Mouse (Mus musculus) lung, postnatal 36 days (tissue): ENCODE results near the gene Ccdc189.

Source experiments
- DNase-seq: peaks from one replicate; pipeline ENCODE4 v3.0.0; 2022; ENCODE audit warnings: mixed read lengths

Gene Ccdc189

DNA sequence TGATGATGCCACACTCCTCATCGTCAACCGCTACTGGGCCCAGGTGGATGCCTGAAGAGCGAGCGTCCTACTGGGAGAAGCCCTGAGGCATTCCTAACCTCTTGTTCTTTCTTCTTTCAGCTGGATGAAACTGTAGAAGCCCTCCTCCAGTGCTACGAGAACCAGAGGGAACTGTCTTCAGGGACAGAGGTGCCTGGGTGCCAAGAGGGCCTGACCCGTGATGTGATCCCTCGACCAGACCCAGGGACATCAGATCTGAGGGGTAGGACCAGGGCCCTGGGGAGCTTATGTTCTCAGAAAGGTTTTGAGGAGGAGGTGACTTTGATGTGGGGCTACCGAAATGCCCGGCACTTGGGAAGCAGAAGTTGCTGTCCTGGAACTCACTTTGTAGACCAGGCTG lies 1.2 kb upstream of the Ccdc189 start:
- DNase-seq, result no peak

DNA sequence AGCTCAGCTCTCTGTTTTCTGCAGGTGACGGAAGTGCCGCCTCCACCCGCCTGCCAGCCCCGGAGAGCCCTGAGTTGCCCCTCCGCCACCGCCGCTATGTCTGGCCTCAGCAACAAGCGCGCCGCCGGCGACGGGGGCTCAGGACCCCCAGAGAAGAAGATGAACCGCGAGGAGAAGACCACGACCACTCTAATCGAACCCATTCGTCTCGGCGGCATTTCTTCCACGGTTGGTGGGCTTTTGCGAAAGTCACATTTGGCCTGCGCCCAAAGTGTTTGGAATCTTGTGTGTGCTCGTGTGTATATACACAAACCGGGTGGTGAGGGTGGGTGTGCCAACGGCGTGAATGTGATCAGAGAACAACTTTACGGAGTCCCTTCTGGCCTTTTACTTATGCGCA lies 506 bp upstream of the Ccdc189 start:
- DNase-seq, result no peak

DNA sequence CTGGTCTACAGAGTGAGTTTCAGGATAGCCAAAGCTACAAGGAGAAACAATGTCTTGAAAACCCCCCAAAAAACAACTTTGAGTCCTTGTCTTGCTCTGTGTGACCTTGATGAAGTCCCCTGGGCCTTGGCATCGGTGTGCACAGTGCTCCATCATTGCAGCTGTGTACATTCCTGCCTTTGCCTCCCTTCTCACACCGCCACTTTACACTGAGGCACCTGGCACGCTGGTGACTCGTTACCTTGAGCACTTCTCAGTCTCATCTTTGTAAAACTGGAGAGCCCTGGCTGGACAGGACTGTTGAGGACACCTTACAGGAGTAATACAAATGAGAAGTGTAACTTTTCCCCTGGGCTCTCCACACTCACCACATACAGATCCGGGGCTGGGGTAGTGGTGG lies 1.2 kb downstream of the Ccdc189 start:
- DNase-seq, result no peak

DNA sequence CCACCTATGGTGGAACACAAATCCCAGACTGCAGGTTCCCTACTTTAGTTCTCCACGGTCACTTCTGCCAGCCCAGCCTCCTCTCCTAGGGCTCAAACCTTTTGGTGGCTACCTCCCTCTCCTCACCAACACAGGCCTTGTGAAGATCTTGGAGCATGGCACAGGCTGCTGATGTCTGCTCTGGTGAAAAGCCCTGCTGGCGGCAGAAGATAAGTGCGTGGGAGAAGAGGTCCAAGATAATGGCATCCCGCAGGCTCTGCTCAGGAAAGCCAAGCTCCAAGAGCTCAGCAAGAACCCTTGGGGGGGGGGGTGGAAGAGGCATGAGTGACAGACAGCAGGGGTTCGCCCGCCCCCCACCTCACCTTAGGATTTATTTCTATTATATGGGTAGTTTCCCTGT lies 2.2 kb downstream of the Ccdc189 start:
- no peak for DNase-seq

DNA sequence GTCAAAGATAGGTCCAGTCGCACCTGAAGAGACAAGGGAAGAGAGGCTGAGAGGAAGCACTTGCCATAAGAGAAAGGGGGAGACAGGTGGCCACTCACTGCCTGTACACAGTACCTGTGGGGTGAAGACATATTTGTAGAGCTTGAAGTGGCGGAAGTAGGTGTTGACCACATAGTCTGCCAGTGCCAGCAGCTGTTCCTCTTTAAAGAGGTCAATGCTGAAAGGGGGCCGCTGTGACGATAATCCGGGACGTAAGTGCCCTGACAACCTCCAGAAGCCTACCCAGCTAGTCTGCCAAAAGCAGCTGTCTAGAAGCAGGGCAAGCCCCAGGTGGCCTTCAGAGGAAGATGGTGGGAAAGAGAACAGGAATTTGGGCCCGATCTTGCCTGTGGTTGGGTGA lies 3.4 kb downstream of the Ccdc189 start:
- peak; percentile 62 for DNase-seq

DNA sequence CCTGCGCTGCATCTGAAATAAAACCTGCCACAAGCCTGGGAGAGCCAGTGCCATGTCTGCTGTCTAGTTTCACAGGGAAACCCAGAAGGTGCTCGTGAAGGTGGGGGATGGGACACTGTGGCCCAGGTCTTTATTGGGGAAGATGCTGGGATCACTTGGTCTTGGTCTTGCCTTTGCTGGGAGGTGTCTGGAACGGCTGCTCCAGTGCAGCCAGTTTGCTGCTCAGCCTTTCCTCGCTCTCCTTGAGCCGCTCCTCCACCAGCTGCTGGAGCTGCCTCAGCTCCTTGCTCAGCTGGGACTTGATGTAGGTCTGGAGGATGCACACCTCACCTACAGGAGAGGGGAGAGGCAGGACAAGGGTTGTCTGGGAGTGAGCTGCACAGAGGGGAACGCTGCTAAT lies 5.1 kb downstream of the Ccdc189 start:
- DNase-seq, result no peak

DNA sequence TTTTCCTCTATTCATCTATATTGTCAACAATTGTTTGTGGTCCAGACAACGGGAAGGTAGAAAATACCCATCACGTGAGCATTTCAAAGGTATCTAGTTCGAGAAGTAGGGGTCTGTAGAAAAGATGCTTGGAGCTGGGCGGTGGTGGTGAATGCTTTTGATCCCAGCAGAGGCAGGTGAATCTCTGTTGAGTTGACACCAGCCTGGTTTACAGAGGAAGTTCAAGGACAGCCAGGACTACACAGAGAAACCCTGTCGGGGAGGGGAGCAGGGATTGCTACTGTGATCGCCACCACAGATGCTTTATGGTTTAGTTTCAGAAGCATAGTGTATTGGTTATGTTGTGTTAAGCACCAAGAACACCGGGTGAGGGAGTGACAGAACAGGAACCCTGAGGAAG lies 14.3 kb downstream of the Ccdc189 start:
- DNase-seq, result no peak

DNA sequence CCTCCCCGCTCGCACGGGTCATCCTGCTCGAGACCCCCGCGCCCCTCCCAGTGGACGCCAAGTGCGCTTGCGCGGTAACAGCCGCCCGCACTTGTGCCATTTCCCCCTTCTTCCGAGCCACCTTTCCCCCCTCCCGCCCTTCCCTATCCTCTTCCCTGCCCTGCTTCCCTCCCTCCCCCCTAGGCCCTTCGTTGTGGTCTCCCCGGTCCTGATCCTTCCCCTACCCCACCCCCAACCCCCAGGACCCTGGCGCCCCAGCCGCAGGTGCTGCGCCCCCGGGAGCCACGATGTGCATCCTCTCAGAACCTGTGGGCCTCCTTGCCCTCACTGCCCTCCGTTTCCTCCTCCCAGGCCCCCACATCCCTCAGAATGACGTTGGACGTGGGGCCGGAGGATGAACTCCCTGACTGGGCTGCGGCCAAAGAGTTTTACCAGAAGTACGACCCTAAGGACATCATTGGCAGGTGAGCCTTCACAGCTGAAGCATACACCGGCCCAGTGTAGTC lies 14.8 kb downstream of the Ccdc189 start:
- no peak for DNase-seq

DNA sequence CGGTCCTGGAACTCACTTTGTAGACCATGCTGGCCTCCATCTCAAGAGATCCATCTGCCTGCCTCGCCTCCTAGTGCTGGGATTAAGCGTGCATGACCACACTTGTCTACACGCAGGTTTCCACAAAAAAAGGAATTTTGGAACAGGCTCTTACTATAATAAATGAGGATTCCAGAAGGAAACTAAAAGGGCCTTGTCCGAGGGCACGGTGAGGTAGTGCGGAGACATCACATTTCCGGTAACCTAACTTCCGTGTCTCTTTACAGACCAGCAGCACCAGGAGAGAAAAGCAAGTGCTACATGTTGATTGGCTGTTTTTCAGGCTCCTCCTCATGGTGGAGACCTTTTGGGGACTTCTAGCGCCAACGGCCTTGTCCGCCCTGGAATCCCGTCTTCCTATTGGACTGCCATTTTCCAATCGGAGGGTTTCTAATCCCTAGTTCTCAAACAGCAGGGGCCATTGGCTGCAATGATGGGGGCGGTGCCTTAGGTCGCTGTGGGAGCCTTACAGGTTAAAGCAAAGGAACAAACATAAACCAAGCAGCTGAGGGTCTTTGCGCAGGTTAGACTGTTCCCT lies 15.4 kb downstream of the Ccdc189 start, which contains the start of gene Phkg2:
Phkg2 (plus strand) TSS at position 446 of the 577 bp plus-strand sequence.
- DNase-seq, result peak; percentile 98

DNA sequence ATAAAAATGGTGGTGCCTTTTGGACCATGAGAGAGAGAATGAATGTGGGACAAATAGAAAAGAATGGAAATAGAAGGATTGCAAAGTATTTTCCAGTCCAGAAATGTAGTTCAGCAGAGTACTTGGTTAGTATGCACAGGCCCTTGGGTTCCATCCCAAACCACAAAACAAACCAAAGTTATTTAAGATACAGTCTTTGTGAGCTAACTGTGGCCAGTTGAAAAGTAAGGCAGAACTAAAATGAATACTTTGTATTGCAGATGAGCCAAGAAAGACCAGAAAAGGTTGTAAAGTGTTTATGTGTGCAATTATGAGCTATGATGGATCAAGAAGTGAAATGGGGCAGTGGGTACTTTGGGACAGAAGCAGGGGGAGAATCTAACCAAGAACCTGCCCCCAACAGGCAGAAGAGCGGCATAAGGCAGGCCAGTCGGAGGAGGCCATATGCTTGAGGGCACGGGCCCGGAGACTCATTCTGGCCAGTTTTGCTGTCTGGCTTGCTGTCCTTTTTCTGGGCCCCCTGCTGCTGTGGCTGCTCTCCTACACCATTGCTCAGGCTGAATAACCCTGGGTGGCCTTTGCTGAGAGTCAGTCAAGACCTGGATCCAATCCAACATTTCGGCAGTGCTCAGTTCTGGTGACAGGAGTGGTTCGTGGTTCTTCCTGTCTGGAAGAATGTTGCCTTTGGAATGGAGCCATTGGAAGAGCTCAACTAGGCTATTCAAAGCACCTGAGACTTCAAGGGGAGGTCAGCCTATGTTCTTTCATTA lies 23.8 kb downstream of the Ccdc189 start:
- DNase-seq, result peak; percentile 70

DNA sequence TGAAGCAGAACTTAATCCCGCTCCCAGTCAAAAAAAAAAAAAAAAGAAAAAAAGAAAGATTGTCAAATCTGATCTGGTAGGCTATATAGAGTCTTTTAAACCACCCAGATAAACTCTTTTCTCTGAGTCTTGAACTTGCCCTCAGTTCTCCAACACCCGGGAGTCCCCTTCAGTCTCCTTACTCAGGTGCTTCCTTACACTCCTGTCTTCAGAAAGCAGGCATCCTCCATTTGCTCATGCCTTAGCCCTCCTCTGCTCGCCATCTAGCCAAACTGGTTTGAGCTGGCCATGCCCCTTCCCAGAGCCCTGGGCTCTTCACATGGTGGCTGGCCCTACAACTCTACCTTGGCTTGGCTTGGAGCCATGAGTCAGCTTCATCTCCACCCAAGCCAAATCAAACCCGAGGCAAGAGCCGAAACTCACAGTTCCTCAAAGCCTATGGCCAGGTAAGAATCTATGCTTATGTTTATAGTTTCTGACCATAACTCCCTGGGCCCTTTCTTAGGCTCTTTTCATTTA lies 27.0 kb downstream of the Ccdc189 start, which contains the start of gene Tmem265:
Tmem265 (plus strand) TSS at position 51 of the 519 bp plus-strand sequence.
- peak; percentile 55 for DNase-seq

DNA sequence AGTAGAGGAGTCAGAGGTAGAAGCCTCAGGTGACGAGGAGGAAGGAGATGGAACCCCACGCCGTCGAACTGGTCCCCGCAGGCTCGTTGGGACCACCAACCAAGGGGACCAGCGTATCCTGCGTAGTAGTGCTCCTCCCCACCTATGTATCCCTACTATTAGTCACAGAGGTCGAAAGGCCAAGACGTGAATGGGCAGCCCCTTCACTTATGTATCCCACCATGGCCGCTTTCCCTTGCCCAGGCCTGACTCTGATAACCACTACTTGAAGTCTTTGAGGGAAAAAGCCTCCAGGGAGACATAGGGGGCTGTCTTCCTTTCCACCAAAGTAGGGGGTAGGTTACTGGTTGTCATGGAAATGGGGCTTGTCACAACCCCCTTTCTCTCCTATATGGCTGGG lies 27.8 kb downstream of the Ccdc189 start:
- no peak for DNase-seq

DNA sequence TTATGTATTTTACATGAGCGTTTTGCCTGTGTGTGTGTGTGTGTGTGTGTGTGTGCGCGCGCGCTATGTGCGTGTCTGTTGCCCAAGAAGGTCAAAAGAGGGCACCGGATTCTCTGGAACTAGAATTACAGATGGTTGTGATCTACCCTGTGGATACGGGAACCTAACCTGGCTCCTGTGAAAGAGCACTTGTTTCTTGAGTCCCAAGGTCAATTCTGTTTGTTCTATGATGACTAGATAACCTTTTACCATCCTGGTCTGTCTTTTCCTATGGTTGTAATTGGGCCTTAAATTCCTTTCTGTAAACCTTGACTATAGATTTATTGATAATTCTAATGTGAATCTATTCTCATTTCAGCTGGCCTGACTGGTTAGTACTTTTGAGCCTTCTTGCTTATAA lies 36.8 kb downstream of the Ccdc189 start:
- no peak for DNase-seq

DNA sequence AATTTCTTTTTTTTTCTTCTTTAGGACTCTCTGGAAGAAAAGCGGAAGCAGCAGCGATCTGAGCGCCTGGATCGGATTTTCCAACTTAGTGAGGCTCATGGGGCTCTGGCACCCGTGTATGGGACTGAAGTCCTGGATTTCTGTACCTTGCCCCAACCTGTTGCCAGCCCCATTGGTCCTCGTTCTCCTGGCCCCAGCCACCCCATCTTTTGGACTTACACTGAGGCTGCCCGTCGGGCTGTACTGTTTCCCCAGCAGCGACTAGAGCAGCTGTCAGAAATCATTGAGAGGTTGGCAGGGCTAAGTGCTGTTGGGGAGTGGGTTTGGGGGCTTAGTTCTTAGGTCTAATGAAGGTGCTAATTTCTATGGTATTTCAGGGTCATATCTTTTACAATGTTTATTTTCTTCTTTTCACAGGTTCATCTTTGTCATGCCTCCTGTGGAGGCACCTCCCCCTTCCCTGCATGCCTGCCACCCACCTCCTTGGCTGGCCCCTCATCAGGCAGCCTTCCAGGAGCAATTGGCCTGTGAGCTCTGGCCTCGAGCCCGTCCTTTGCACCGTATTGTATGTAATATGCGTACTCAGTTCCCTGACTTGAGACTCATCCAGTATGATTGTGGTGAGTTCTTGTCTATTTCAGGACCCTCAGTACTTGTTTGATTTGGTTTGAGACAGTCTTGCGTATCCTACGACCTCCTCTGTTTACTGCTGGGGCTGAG lies 39.1 kb downstream of the Ccdc189 start:
- DNase-seq, result no peak

DNA sequence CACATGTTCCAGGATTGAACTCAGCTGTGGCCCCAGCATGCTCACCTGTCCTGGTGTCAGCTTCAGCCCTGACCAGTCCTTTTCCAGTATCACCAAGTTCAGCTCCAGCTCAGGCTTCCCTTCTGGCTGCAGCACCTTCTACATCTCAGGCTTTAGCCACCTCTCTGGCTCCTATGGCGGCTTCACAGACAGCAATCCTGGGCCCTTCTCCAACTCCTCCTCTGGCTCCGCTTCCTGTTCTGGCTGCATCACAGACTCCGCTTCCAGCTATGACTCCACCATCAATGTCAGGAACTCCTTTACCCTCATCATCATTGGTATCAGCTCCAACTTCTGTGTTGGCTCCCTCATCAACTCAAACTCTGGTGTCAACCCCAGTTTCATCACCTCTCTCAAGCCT lies 46.7 kb downstream of the Ccdc189 start:
- DNase-seq, result no peak
